Mouse (Mus musculus) stomach, postnatal 0 days (tissue): ENCODE measurements around the gene Abcf2. TPM values are rescaled to one million over a fixed set of nuclear protein-coding genes. Genes with fewer than 3 reads are reported as not detected.
A peak's percentile ranks its signal among the peaks of the same experiment; 100 is the strongest.

Experiments used
- ATAC-seq: fragments of 200-750 bp; cut with Nextera tagmentation; 2 replicates; pipeline ENCODE4 v1.8.0; 2017; ENCODE audit not compliant: low FRiP score, low TSS enrichment
- DNase-seq: peaks from one replicate; pipeline ENCODE4 v3.0.0-alpha.2; 2016; ENCODE audit warnings: low spot score
- H3K27ac ChIP-seq: fragments of 300-500 bp; sonication (generic); replicated peaks from 2 replicates; pipeline ENCODE4 v1.5.1; 2014; ENCODE audit warnings: mild to moderate bottlenecking, control low read depth
- H3K27me3 ChIP-seq: fragments of 300-500 bp; sonication (generic); 2 replicates; pipeline ENCODE4 v1.6.1; 2014; ENCODE audit warnings: low read length; ENCODE audit not compliant: control insufficient read depth, insufficient read depth
- H3K36me3 ChIP-seq: fragments of 300-500 bp; sonication (generic); 2 replicates; pipeline ENCODE4 v1.6.1; 2014; ENCODE audit warnings: low read length, mixed read lengths; ENCODE audit not compliant: control insufficient read depth, insufficient read depth
- H3K4me1 ChIP-seq: fragments of 300-500 bp; sonication (generic); replicated peaks from 2 replicates; pipeline ENCODE4 v1.6.1; 2014; ENCODE audit warnings: antibody characterized with exemption; ENCODE audit not compliant: control insufficient read depth, insufficient read depth
- H3K4me2 ChIP-seq: fragments of 300-500 bp; sonication (generic); replicated peaks from 2 replicates; pipeline ENCODE4 v1.6.1; 2014; ENCODE audit warnings: low read depth, mild to moderate bottlenecking, control low read depth, moderate library complexity
- H3K4me3 ChIP-seq: fragments of 300-500 bp; sonication (generic); 2 replicates; pipeline ENCODE4 v1.5.1; 2014; ENCODE audit warnings: low read depth, low read length, control low read depth
- H3K9ac ChIP-seq: fragments of 300-500 bp; sonication (generic); 2 replicates; pipeline ENCODE4 v1.6.1; 2014; ENCODE audit warnings: mild to moderate bottlenecking, low read length, control low read depth, mixed read lengths
- H3K9me3 ChIP-seq: fragments of 300-500 bp; sonication (generic); 2 replicates; pipeline ENCODE4 v1.6.1; 2016; ENCODE audit warnings: low read length; ENCODE audit not compliant: control insufficient read depth
- CTCF ChIP-seq: IDR thresholded peaks from 2 replicates; pipeline ENCODE4 v1.5.1; 2016; ENCODE audit warnings: antibody characterized with exemption, low read depth, mild to moderate bottlenecking, moderate library complexity
- EP300 ChIP-seq: optimal IDR thresholded peaks from 2 replicates; pipeline ENCODE3; 2016; ENCODE audit warnings: antibody characterized with exemption
- WGBS: fragments of 180-500 bp; shearing (Covaris S2); extraction: QIAGEN DNeasy Blood & Tissue Kit; methylation state at CpG from one replicate; pipeline ENCODE4 v1.1.7; 2014; 5-methylcytosine and 5-hydroxymethylcytosine counted together
- polyA plus RNA-seq: library from polyadenylated mRNA; unstranded; fragments of >200 nt; fragmentation: Nextera tagmentation; extraction: Ambion mirVana; gene quantifications from 2 replicates; pipeline ENCODE4 v1.2.1, GENCODE M21; 2015

The Abcf2 gene
- polyA plus RNA-seq, 1 experiment from 2014 or later: 45.3 TPM

- no peaks in the 10 kb centered on the region for H3K36me3 ChIP-seq
- no peak overlapping the region for H3K4me2 ChIP-seq
- DNase-seq (no peak), ATAC-seq (no peak)
- H3K4me1 ChIP-seq: no peaks in the 10 kb centered on the region
- H3K9ac ChIP-seq: no peak overlapping the region
- H3K27me3 ChIP-seq: no peaks in the 10 kb centered on the region
- TF ChIP-seq EP300 (no peak), CTCF (no peak)
- H3K9me3 ChIP-seq: no peaks in the 10 kb centered on the region
- H3K27ac ChIP-seq: no peak overlapping the region
- 70% methylated on average over 5 of the region's 5 CpGs for WGBS
- no peak overlapping the region for H3K4me3 ChIP-seq
Observed at GRCm38 (mm10) chr5:24553621-24554244, 23.5 kb downstream of the Abcf2 start.

GRCm38 (mm10) chr5:24551317-24551688, 26.0 kb downstream of the Abcf2 start:
- Histone ChIP-seq H3K27me3 (no peaks in the 10 kb centered on the region), H3K4me3 (no peak overlapping the region), H3K36me3 (no peaks in the 10 kb centered on the region), H3K4me2 (peak overlapping the region; percentile 37; the same call in 1 of the 2 replicates), H3K9me3 (no peaks in the 10 kb centered on the region), H3K27ac (no peak overlapping the region), H3K4me1 (no peaks in the 10 kb centered on the region), H3K9ac (no peak overlapping the region)
- DNase-seq (no peak), ATAC-seq (no peak)
- TF ChIP-seq CTCF: no peak
- WGBS: 56% methylated on average over 2 of the region's 2 CpGs

GRCm38 (mm10) chr5:24550598-24551316, 26.5 kb downstream of the Abcf2 start:
- peak; percentile 37; the same call in 1 of the 2 replicates for ATAC-seq
- peak overlapping the region; percentile 37; the same call in 1 of the 2 replicates for H3K4me2 ChIP-seq
- DNase-seq: peak; percentile 47
- H3K27me3 ChIP-seq: no peaks in the 10 kb centered on the region
- H3K36me3 ChIP-seq: no peaks in the 10 kb centered on the region
- no peak for TF ChIP-seq EP300
- TF ChIP-seq CTCF: no peak
- H3K4me1 ChIP-seq: no peaks in the 10 kb centered on the region
- WGBS: 26% methylated on average over 26 of the region's 26 CpGs
- no peak overlapping the region for H3K27ac ChIP-seq
- no peaks in the 10 kb centered on the region for H3K9me3 ChIP-seq
- H3K9ac ChIP-seq: no peak overlapping the region
- H3K4me3 ChIP-seq: no peak overlapping the region

- H3K4me2 ChIP-seq: no peak overlapping the region
- DNase-seq: no peak
- no peak overlapping the region for H3K27ac ChIP-seq
- WGBS: 77% methylated on average over 7 of the region's 7 CpGs
- TF ChIP-seq CTCF: no peak
- no peak for TF ChIP-seq EP300
- no peaks in the 10 kb centered on the region for H3K9me3 ChIP-seq
- H3K9ac ChIP-seq: no peak overlapping the region
- peaks cover 5% of the 10 kb centered on the region; the same call in 1 of the 2 replicates for H3K4me1 ChIP-seq
- ATAC-seq: no peak
- H3K27me3 ChIP-seq: no peaks in the 10 kb centered on the region
- no peak overlapping the region for H3K4me3 ChIP-seq
- no peaks in the 10 kb centered on the region for H3K36me3 ChIP-seq
Observed at GRCm38 (mm10) chr5:24542643-24543042, 34.6 kb downstream of the Abcf2 start.

GRCm38 (mm10) chr5:24541144-24541569, 36.1 kb downstream of the Abcf2 start:
- H3K36me3 ChIP-seq: no peaks in the 10 kb centered on the region
- no peak for DNase-seq
- no peaks in the 10 kb centered on the region for H3K27me3 ChIP-seq
- 13% methylated on average over 6 of the region's 6 CpGs for WGBS
- 0 out of 2 replicates have a peak overlapping the region, but pooled peaks have one; percentile 8 for H3K9ac ChIP-seq
- H3K4me3 ChIP-seq: no peak overlapping the region
- ATAC-seq: no peak
- H3K27ac ChIP-seq: no peak overlapping the region
- H3K4me1 ChIP-seq: peaks cover 5% of the 10 kb centered on the region; the same call in 1 of the 2 replicates
- TF ChIP-seq CTCF (no peak), EP300 (no peak)
- H3K9me3 ChIP-seq: no peaks in the 10 kb centered on the region
- peak overlapping the region; percentile 44 for H3K4me2 ChIP-seq
